Mouse (Mus musculus) thymus, postnatal 36 days (tissue): ENCODE data around the gene Sod2.
"Not testable (repeated sequence)": the region's sequence is repeated elsewhere in the genome, so short reads cannot be mapped to it uniquely, and the experiment has no call there.

Experiments
- DNase-seq, 2 experiments: peaks; one replicate each; pipeline ENCODE4 v3.0.0; 2022; ENCODE audit warnings: mixed read lengths in 2 of 2

The Sod2 gene

DNA sequence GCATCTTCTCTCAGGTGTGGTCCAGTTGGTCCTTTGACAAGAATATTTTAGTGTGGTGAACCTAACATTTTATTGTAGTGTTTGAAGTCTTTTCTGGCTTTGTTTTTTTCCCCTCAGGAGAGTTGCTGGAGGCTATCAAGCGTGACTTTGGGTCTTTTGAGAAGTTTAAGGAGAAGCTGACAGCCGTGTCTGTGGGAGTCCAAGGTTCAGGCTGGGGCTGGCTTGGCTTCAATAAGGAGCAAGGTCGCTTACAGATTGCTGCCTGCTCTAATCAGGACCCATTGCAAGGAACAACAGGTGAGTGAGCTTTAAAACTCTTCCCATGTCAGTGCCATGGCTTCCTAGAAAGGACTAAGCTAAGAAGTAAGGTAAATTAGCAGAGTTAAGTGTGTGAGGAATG lies 6.7 kb downstream of the Sod2 start:
- no peak for DNase-seq

DNA sequence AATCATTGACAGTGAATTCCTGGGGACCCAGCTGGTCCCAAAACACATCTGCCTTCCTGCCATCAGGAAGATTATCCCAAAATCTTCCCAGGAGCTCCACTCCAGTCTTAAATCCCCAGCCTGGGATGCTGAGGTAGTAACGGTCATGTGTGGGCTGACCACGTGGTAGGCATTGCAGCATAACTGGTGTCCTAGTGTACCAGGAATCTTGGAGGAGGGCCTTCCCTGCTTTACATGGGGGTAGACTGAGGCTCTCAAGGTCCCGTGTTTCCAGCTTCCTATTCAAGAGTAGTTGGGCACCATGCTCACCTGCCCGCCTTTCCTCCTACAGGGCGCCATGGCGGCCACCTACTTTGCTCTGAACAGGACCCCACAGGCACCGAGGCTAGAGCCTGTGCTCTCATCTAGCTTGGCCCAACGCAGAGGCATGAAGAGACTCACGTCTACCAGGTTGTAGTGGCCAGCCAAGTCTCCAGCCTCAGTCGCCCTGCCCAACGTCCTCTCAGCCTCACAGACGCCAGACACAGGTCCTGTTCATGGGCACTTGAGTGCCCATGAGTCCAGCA lies 30.1 kb downstream of the Sod2 start:
- DNase-seq, result not testable (repeated sequence)

DNA sequence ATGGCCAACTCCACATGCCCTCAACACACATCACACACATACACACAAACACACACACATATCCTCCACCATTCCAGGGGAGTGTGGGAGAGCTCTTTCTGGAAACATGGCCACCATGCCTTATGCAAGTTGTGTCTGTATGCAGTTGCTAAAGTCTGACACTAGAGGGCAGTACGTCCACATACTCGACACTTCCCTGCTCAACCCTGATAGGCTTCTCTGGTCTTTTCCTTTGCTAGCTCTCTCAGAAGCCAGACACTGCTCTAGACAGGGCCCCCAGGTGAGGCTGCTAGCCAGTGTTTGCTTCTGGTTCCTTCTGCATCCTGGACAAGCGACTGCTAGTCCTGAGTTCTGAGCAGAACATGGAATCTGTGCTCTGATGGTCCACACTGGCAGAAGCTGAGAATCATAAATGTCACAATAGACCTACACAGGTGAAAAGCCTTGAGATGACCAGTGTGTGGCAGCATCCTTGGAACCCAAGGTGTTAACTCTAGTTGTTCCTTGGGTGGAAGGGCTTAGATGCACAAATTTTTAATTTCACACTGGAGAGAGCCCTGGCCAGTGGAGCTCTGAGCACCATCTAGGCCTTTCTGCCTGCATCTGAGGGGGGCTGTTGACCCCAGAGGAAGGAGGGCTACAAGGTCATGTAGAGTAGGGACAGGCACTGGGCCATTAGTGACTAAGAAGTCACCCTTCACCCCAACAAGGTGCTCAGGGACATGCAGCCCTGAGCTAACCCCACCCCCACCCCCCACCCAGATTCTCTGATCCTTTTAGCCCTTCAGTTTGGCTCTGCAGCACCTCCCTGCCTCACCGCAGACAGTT lies 37.4 kb downstream of the Sod2 start:
- DNase-seq, result peak; percentile 29

DNA sequence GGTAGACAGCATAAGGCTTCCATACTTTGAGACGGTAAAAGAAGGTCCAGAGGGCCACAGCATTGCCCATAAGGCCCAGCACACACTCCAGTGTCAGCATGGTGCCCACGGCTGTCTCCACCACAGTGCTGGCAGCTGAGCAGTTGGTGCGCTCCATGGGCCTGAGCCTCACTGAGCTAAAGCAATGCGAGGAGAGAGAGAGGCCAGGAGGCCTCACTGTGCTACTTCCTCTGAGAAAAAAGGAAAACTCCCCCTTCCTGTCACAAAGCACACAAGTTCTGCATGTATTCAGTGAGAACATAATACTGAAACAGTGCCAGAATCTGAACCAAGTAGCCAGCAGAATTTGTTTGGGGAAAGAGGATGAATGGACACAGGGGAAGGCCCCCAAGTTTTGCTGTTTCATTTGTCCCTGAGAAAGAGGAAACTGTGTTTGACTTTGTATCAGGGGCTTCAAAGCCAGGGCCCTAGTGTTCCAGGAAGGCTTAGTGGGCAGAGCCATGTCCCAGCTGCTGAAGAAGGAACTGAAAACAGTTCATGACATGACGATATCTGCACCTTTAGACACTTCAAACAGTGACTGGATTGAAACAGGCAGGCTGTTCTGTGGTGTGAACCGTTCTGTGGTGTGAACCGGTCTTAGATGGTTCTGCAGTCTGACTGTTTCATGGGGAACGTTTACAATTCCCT lies 45.6 kb downstream of the Sod2 start, which contains the start of gene Gpr31b:
Gene Gpr31b, minus strand, starts transcription at position 173 of the 690 bp plus-strand sequence.
- DNase-seq, result not testable (repeated sequence)

DNA sequence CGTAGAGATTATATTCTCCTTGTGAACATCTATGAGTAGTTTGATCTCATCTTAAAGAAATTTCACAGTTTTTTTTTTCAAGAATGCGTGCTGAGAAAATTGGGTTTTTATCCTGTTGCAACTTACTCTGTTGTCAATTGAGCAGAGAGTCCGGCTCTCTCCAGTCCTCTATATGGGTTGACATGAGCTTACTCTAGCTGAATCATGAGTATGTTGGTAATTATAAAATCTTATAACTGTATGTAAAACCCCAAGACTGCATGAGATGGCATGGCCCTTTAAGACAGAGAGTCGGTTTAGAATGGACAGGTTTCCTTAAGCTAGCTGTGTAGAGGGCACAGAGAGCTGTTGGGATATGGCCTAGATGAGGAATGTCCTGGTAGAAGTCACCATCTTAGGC lies 54.2 kb downstream of the Sod2 start, which contains the start of gene Tcp10b:
Gene Tcp10b, plus strand, starts transcription at position 301 of the 400 bp plus-strand sequence.
- DNase-seq, result not testable (repeated sequence)

DNA sequence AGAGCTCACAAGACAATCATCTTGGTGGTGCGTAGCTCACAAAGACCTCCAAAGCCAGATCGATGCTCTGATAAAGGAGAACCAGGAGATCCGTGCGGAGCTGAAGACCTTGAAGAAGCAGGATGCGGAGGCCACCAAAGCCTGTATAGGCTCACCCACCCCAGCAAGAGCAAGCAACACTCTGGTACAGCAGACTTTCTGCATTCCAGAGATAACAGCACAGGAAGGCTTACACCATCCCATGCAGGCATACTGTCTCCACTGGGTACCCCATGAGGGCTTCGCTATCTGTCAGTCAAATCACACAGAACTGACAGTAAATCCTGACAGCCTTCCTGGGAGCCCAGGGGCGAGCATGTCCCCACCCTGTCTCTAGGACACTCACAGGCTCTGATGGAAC lies 56.2 kb downstream of the Sod2 start:
- not testable (repeated sequence) for DNase-seq

DNA sequence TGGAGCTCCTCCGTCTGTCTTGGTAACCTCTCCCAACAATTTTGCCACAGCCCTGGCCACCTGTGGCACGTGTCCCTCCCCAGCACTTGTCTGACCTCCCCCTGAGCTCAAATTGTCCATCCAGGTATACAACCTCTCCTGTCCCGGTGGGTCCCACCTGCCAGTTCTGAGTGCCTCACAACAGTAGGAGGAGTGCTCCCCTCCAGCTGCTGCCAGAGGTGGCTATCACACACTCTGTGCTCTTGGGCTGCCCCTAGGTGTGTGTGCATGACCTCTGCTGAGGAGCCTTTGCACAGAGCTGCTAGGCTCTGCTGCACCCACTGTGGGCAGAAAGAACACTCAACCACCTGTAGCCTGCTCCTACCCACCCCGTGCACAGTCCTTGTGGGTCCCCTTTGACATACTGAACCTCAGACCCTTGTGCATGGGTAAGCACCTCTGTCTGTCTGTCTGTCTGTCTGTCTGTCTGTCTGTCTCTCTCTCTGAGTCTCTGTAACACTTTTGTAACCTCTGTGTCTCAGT lies 61.3 kb downstream of the Sod2 start:
- DNase-seq, result not testable (repeated sequence)

DNA sequence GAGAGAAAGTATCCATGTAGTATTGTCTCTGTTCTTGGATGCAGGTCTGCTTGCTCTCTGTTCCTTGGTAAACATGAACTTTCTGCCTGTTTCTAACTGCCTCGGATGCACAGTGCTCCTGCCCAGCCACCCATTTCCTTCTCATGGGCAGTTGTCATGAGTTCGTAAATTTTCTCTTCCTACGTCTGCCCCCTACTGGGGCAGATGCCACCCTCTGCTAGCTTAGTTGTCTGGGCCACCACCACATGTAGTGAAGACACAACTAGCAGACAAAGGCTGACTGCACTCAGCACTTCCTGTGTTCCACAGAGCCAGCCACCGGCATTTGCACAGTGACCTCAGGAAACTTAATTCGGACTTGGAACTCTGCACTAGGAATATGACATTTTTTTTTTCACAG lies 62.6 kb downstream of the Sod2 start:
- DNase-seq, result not testable (repeated sequence)
